Mouse (Mus musculus): ENCODE measurements around the gene Cyth4. TPM values are rescaled to one million over a fixed set of nuclear protein-coding genes. Genes with fewer than 3 reads are reported as not detected.

The Cyth4 gene
- polyA plus RNA-seq, 1 experiment from 2014 or later: 7.2 TPM

- Histone ChIP-seq H3K4me1 (ENCODE audit: control insufficient read depth, insufficient read depth, low read length) (no peaks in the 10 kb centered on the region), H3K4me3 (ENCODE audit: low read depth, low read length) (no peak overlapping the region), H3K9ac (ENCODE audit: low read depth, low read length) (no peak overlapping the region), H3K27ac (replicated peaks; ENCODE audit: low read depth, low read length) (no peak overlapping the region), H3K27me3 (replicated peaks; ENCODE audit: control insufficient read depth, insufficient read depth, low read length) (no peaks in the 10 kb centered on the region), H3K4me2 (ENCODE audit: low read depth, low read length) (no peak overlapping the region), H3K9me3 (ENCODE audit: control insufficient read depth, low read length) (no peaks in the 10 kb centered on the region), H3K36me3 (ENCODE audit: control insufficient read depth, insufficient read depth, low read length) (no peaks in the 10 kb centered on the region)
- WGBS: 77% methylated on average over 6 of the region's 6 CpGs
- DNase-seq (ENCODE audit: low spot score): no peak
- no peak for ATAC-seq (ENCODE audit: low read depth)
Observed at GRCm38 (mm10) chr15:78599124-78599523, 2.3 kb downstream of the Cyth4 start.

- Histone ChIP-seq H3K27ac (replicated peaks; ENCODE audit: low read depth, low read length) (no peak overlapping the region), H3K36me3 (ENCODE audit: control insufficient read depth, insufficient read depth, low read length) (no peaks in the 10 kb centered on the region), H3K9ac (ENCODE audit: low read depth, low read length) (no peak overlapping the region), H3K4me1 (ENCODE audit: control insufficient read depth, insufficient read depth, low read length) (no peaks in the 10 kb centered on the region), H3K27me3 (replicated peaks; ENCODE audit: control insufficient read depth, insufficient read depth, low read length) (no peaks in the 10 kb centered on the region), H3K4me3 (ENCODE audit: low read depth, low read length) (no peak overlapping the region), H3K9me3 (ENCODE audit: control insufficient read depth, low read length) (no peaks in the 10 kb centered on the region), H3K4me2 (ENCODE audit: low read depth, low read length) (no peak overlapping the region)
- 76% methylated on average over 13 of the region's 13 CpGs for WGBS
- ATAC-seq (ENCODE audit: low read depth): no peak
- no peak for DNase-seq (ENCODE audit: low spot score)
Observed at GRCm38 (mm10) chr15:78599529-78600193, 2.8 kb downstream of the Cyth4 start.

DNA sequence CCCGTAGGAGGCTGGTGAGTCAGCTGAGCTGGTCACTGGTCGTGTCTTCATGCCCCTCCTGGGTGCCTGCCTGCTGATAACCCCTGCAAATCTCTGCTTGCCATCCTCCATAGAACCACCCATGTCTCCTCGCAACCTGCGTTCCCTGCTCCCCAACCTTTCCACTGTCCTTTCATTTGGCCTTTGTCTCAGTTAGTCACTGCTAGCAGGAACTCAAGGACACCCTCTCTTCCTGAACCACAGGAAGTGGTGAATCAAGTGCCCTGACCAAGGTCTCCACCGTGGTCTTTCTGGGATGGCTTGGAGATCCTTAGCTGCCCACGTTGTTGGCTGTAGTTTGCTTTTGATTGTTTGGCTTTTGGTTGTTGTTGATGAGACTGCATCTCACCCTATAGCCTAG is 4.3 kb downstream of the Cyth4 start:
- H3K27me3 ChIP-seq (replicated peaks; ENCODE audit: control insufficient read depth, insufficient read depth, low read length): no peaks in the 10 kb centered on the region
- H3K9me3 ChIP-seq (ENCODE audit: control insufficient read depth, low read length): no peaks in the 10 kb centered on the region
- WGBS: 68% methylated on average over 6 of the region's 6 CpGs

DNA sequence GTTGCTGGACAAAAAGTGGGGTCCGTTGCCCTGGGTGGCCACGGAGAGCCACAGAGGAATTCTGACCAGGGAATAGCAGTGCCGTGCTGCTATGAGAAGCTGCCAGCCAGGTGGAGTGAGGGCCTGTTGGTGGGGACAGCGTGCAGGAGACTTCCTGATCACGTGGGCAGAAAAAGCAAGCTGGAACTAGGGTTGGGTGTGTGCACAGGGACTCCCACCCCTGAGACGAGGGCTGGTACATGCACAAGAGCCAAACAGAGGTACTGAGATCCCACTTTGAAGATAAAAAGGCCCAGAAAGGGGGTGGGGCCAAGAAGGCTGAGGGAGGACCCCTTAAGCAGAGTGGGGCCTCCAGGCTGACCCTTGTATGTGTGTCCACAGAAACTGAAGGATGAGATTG is 7.4 kb downstream of the Cyth4 start:
- H3K4me1 ChIP-seq (ENCODE audit: control insufficient read depth, insufficient read depth, low read length): no peaks in the 10 kb centered on the region
- H3K4me2 ChIP-seq (ENCODE audit: low read depth, low read length): no peak overlapping the region
- DNase-seq (ENCODE audit: low spot score) (no peak), ATAC-seq (ENCODE audit: low read depth) (no peak)
- H3K27me3 ChIP-seq (replicated peaks; ENCODE audit: control insufficient read depth, insufficient read depth, low read length): no peaks in the 10 kb centered on the region
- no peak overlapping the region for H3K4me3 ChIP-seq (ENCODE audit: low read depth, low read length)
- no peak overlapping the region for H3K9ac ChIP-seq (ENCODE audit: low read depth, low read length)
- no peaks in the 10 kb centered on the region for H3K9me3 ChIP-seq (ENCODE audit: control insufficient read depth, low read length)
- H3K27ac ChIP-seq (replicated peaks; ENCODE audit: low read depth, low read length): no peak overlapping the region
- 67% methylated on average over 6 of the region's 6 CpGs for WGBS
- no peaks in the 10 kb centered on the region for H3K36me3 ChIP-seq (ENCODE audit: control insufficient read depth, insufficient read depth, low read length)

More for the DNA sequence above, 4.3 kb downstream of the Cyth4 start:
- no peak overlapping the region for H3K27ac ChIP-seq (replicated peaks; ENCODE audit: low read depth, low read length)
- H3K9ac ChIP-seq (ENCODE audit: low read depth, low read length): no peak overlapping the region
- H3K4me2 ChIP-seq (ENCODE audit: low read depth, low read length): no peak overlapping the region
- no peaks in the 10 kb centered on the region for H3K4me1 ChIP-seq (ENCODE audit: control insufficient read depth, insufficient read depth, low read length)
- ATAC-seq (ENCODE audit: low read depth) (no peak), DNase-seq (ENCODE audit: low spot score) (no peak)
- no peak overlapping the region for H3K4me3 ChIP-seq (ENCODE audit: low read depth, low read length)
- no peaks in the 10 kb centered on the region for H3K36me3 ChIP-seq (ENCODE audit: control insufficient read depth, insufficient read depth, low read length)

DNA sequence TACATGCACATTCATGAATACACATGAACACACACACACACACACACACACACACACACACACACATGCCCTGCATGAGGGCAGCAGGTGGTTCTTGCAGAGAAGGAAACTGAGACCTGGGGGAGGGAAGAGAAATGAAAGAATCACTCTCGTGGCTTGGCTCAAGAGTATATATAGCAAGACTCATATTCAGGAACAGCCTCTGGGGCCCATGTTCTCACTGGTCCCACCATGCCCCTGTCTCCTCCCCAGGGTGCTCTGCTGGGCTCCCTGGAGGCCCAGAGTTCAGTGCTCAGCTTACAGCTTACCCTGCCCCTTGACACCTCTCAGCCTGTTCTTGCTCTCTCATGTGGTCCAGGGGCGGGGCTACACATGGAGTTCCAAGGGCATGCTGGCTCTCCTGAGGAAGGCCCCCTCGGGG is 8.5 kb downstream of the Cyth4 start:
- H3K4me3 ChIP-seq (ENCODE audit: low read depth, low read length): no peak overlapping the region
- H3K27me3 ChIP-seq (replicated peaks; ENCODE audit: control insufficient read depth, insufficient read depth, low read length): no peaks in the 10 kb centered on the region
- H3K4me2 ChIP-seq (ENCODE audit: low read depth, low read length): no peak overlapping the region
- H3K9me3 ChIP-seq (ENCODE audit: control insufficient read depth, low read length): no peaks in the 10 kb centered on the region
- H3K9ac ChIP-seq (ENCODE audit: low read depth, low read length): no peak overlapping the region
- H3K4me1 ChIP-seq (ENCODE audit: control insufficient read depth, insufficient read depth, low read length): no peaks in the 10 kb centered on the region
- H3K36me3 ChIP-seq (ENCODE audit: control insufficient read depth, insufficient read depth, low read length): no peaks in the 10 kb centered on the region
- DNase-seq (ENCODE audit: low spot score) (peak; percentile 36), ATAC-seq (ENCODE audit: low read depth) (peak; percentile 54; the same call in 1 of the 2 replicates)
- WGBS: 26% methylated on average over 3 of the region's 3 CpGs
- H3K27ac ChIP-seq (replicated peaks; ENCODE audit: low read depth, low read length): no peak overlapping the region

- Histone ChIP-seq H3K4me1 (ENCODE audit: control insufficient read depth, insufficient read depth, low read length) (no peaks in the 10 kb centered on the region), H3K9ac (ENCODE audit: low read depth, low read length) (no peak overlapping the region)
- WGBS: 74% methylated on average over 6 of the region's 6 CpGs
Observed at GRCm38 (mm10) chr15:78606059-78606458, 9.2 kb downstream of the Cyth4 start.

GRCm38 (mm10) chr15:78607463-78607862 is 10.6 kb downstream of the Cyth4 start:
- ATAC-seq (ENCODE audit: low read depth): no peak; the same call in 1 of the 2 replicates

More at GRCm38 (mm10) chr15:78606059-78606458, 9.2 kb downstream of the Cyth4 start:
- Histone ChIP-seq H3K9me3 (ENCODE audit: control insufficient read depth, low read length) (no peaks in the 10 kb centered on the region), H3K27me3 (replicated peaks; ENCODE audit: control insufficient read depth, insufficient read depth, low read length) (no peaks in the 10 kb centered on the region), H3K4me2 (ENCODE audit: low read depth, low read length) (no peak overlapping the region), H3K27ac (replicated peaks; ENCODE audit: low read depth, low read length) (no peak overlapping the region), H3K36me3 (ENCODE audit: control insufficient read depth, insufficient read depth, low read length) (no peaks in the 10 kb centered on the region), H3K4me3 (ENCODE audit: low read depth, low read length) (no peak overlapping the region)
- ATAC-seq (ENCODE audit: low read depth): no peak
- DNase-seq (ENCODE audit: low spot score): no peak

GRCm38 (mm10) chr15:78610705-78611462 is 14.0 kb downstream of the Cyth4 start:
- DNase-seq (ENCODE audit: low spot score) (peak; percentile 48), ATAC-seq (ENCODE audit: low read depth) (0 out of 2 replicates have a peak, but pooled peaks have one; percentile 22)
- no peaks in the 10 kb centered on the region for H3K36me3 ChIP-seq (ENCODE audit: control insufficient read depth, insufficient read depth, low read length)
- H3K4me1 ChIP-seq (ENCODE audit: control insufficient read depth, insufficient read depth, low read length): no peaks in the 10 kb centered on the region
- H3K27me3 ChIP-seq (replicated peaks; ENCODE audit: control insufficient read depth, insufficient read depth, low read length): no peaks in the 10 kb centered on the region
- no peak overlapping the region for H3K4me2 ChIP-seq (ENCODE audit: low read depth, low read length)
- no peak overlapping the region for H3K4me3 ChIP-seq (ENCODE audit: low read depth, low read length)
- 39% methylated on average over 12 of the region's 12 CpGs for WGBS
- H3K27ac ChIP-seq (replicated peaks; ENCODE audit: low read depth, low read length): no peak overlapping the region
- H3K9ac ChIP-seq (ENCODE audit: low read depth, low read length): no peak overlapping the region
- no peaks in the 10 kb centered on the region for H3K9me3 ChIP-seq (ENCODE audit: control insufficient read depth, low read length)

More at GRCm38 (mm10) chr15:78607463-78607862, 10.6 kb downstream of the Cyth4 start:
- Histone ChIP-seq H3K4me3 (ENCODE audit: low read depth, low read length) (no peak overlapping the region), H3K4me1 (ENCODE audit: control insufficient read depth, insufficient read depth, low read length) (no peaks in the 10 kb centered on the region), H3K27ac (replicated peaks; ENCODE audit: low read depth, low read length) (no peak overlapping the region), H3K27me3 (replicated peaks; ENCODE audit: control insufficient read depth, insufficient read depth, low read length) (no peaks in the 10 kb centered on the region), H3K9ac (ENCODE audit: low read depth, low read length) (no peak overlapping the region), H3K36me3 (ENCODE audit: control insufficient read depth, insufficient read depth, low read length) (no peaks in the 10 kb centered on the region), H3K9me3 (ENCODE audit: control insufficient read depth, low read length) (no peaks in the 10 kb centered on the region), H3K4me2 (ENCODE audit: low read depth, low read length) (no peak overlapping the region)
- DNase-seq (ENCODE audit: low spot score): no peak
- WGBS: 51% methylated on average over 4 of the region's 4 CpGs
